Mouse (Mus musculus) embryonic facial prominence, embryonic 15.5 days (tissue): ENCODE data around the gene Mapk10. TPM values are rescaled to one million over a fixed set of nuclear protein-coding genes. Genes with fewer than 3 reads are reported as not detected.

ENCODE experiments used
- ATAC-seq: fragments of 200-750 bp; cut with Nextera tagmentation; 2 replicates; pipeline ENCODE4 v1.8.0; 2017; ENCODE audit warnings: low read depth, moderate TSS enrichment; ENCODE audit not compliant: insufficient number of reproducible peaks, low FRiP score, low TSS enrichment
- H3K27ac ChIP-seq: fragments of 300-500 bp; sonication (generic); replicated peaks from 2 replicates; pipeline ENCODE4 v1.5.1; 2015; ENCODE audit warnings: mild to moderate bottlenecking, inconsistent platforms
- H3K27me3 ChIP-seq: fragments of 300-500 bp; sonication (generic); 2 replicates; pipeline ENCODE4 v1.6.1; 2015; ENCODE audit warnings: inconsistent platforms
- H3K36me3 ChIP-seq: fragments of 300-500 bp; sonication (generic); 2 replicates; pipeline ENCODE4 v1.6.1; 2015; ENCODE audit warnings: mild to moderate bottlenecking, inconsistent platforms
- H3K4me1 ChIP-seq: fragments of 300-500 bp; sonication (generic); 2 replicates; pipeline ENCODE4 v1.6.1; 2015; ENCODE audit warnings: inconsistent platforms
- H3K4me2 ChIP-seq: fragments of 300-500 bp; sonication (generic); replicated peaks from 2 replicates; pipeline ENCODE4 v1.6.1; 2015; ENCODE audit warnings: mild to moderate bottlenecking, inconsistent platforms
- H3K4me3 ChIP-seq: fragments of 300-500 bp; sonication (generic); replicated peaks from 2 replicates; pipeline ENCODE4 v1.5.1; 2015; ENCODE audit warnings: mild to moderate bottlenecking, inconsistent platforms
- H3K9ac ChIP-seq: fragments of 300-500 bp; sonication (generic); 2 replicates; pipeline ENCODE4 v1.6.1; 2015; ENCODE audit warnings: inconsistent platforms
- H3K9me3 ChIP-seq: fragments of 300-500 bp; sonication (generic); replicated peaks from 2 replicates; pipeline ENCODE4 v1.6.1; 2016; ENCODE audit warnings: inconsistent platforms
- WGBS: fragments of 180-500 bp; shearing (Covaris S2); methylation state at CpG from one replicate; pipeline ENCODE4 v1.1.7; 2015; 5-methylcytosine and 5-hydroxymethylcytosine counted together
- polyA plus RNA-seq: library from polyadenylated mRNA; unstranded; fragments of >200 nt; fragmentation: Nextera tagmentation; extraction: Ambion mirVana; gene quantifications from 2 replicates; pipeline ENCODE4 v1.2.1, GENCODE M21; 2015

The Mapk10 gene
- polyA plus RNA-seq, 1 experiment from 2014 or later: 4.5 TPM

GRCm38 (mm10) chr5:103197796-103198325 lies 13.3 kb downstream of the Mapk10 start:
- Histone ChIP-seq H3K4me3 (no peak overlapping the region), H3K9me3 (no peaks in the 10 kb centered on the region), H3K36me3 (no peaks in the 10 kb centered on the region), H3K27ac (no peak overlapping the region), H3K4me1 (no peaks in the 10 kb centered on the region), H3K27me3 (no peaks in the 10 kb centered on the region), H3K9ac (no peak overlapping the region), H3K4me2 (no peak overlapping the region)
- no peak for ATAC-seq
- 60% methylated on average over 2 of the region's 2 CpGs for WGBS

- no peak overlapping the region for H3K4me3 ChIP-seq
- no peaks in the 10 kb centered on the region for H3K36me3 ChIP-seq
- 75% methylated on average over 6 of the region's 6 CpGs for WGBS
- no peaks in the 10 kb centered on the region for H3K9me3 ChIP-seq
- H3K9ac ChIP-seq: no peak overlapping the region
- no peak for ATAC-seq
- H3K27ac ChIP-seq: no peak overlapping the region
- H3K4me2 ChIP-seq: no peak overlapping the region
- no peaks in the 10 kb centered on the region for H3K27me3 ChIP-seq
- no peaks in the 10 kb centered on the region for H3K4me1 ChIP-seq
These were observed 16.6 kb downstream of the Mapk10 start for GRCm38 (mm10) chr5:103194549-103194948.

GRCm38 (mm10) chr5:103193700-103194099 lies 17.4 kb downstream of the Mapk10 start:
- H3K36me3 ChIP-seq: no peaks in the 10 kb centered on the region
- H3K9ac ChIP-seq: no peak overlapping the region
- H3K27me3 ChIP-seq: no peaks in the 10 kb centered on the region
- H3K27ac ChIP-seq: no peak overlapping the region
- H3K4me2 ChIP-seq: no peak overlapping the region
- 76% methylated on average over 3 of the region's 3 CpGs for WGBS
- no peak overlapping the region for H3K4me3 ChIP-seq
- ATAC-seq: no peak
- no peaks in the 10 kb centered on the region for H3K4me1 ChIP-seq
- H3K9me3 ChIP-seq: no peaks in the 10 kb centered on the region

GRCm38 (mm10) chr5:103191577-103191976 lies 19.6 kb downstream of the Mapk10 start:
- Histone ChIP-seq H3K9me3 (no peaks in the 10 kb centered on the region), H3K9ac (no peak overlapping the region), H3K4me2 (no peak overlapping the region), H3K4me1 (no peaks in the 10 kb centered on the region), H3K27me3 (no peaks in the 10 kb centered on the region), H3K36me3 (no peaks in the 10 kb centered on the region), H3K27ac (no peak overlapping the region), H3K4me3 (no peak overlapping the region)
- ATAC-seq: no peak
- WGBS: 34% methylated on average over 4 of the region's 4 CpGs

GRCm38 (mm10) chr5:103184256-103184655 lies 26.9 kb downstream of the Mapk10 start:
- no peak overlapping the region for H3K27ac ChIP-seq
- H3K9ac ChIP-seq: no peak overlapping the region
- no peaks in the 10 kb centered on the region for H3K36me3 ChIP-seq
- H3K27me3 ChIP-seq: no peaks in the 10 kb centered on the region
- no peak overlapping the region for H3K4me3 ChIP-seq
- 86% methylated on average over 1 of the region's 1 CpGs for WGBS
- no peaks in the 10 kb centered on the region for H3K4me1 ChIP-seq
- H3K9me3 ChIP-seq: no peaks in the 10 kb centered on the region
- H3K4me2 ChIP-seq: no peak overlapping the region
- ATAC-seq: no peak

- H3K27me3 ChIP-seq: no peaks in the 10 kb centered on the region
- WGBS: 88% methylated on average over 10 of the region's 10 CpGs
- no peaks in the 10 kb centered on the region for H3K4me1 ChIP-seq
- no peak overlapping the region for H3K9ac ChIP-seq
- no peak for ATAC-seq
- H3K4me2 ChIP-seq: no peak overlapping the region
- no peaks in the 10 kb centered on the region for H3K9me3 ChIP-seq
- no peaks in the 10 kb centered on the region for H3K36me3 ChIP-seq
- H3K4me3 ChIP-seq: no peak overlapping the region
- no peak overlapping the region for H3K27ac ChIP-seq
These were observed 29.5 kb downstream of the Mapk10 start for GRCm38 (mm10) chr5:103181622-103182021.

GRCm38 (mm10) chr5:103177010-103177409 lies 34.1 kb downstream of the Mapk10 start:
- Histone ChIP-seq H3K4me2 (no peak overlapping the region), H3K36me3 (no peaks in the 10 kb centered on the region), H3K9ac (no peak overlapping the region), H3K4me1 (no peaks in the 10 kb centered on the region), H3K9me3 (no peaks in the 10 kb centered on the region), H3K27ac (no peak overlapping the region), H3K4me3 (no peak overlapping the region), H3K27me3 (no peaks in the 10 kb centered on the region)
- no peak for ATAC-seq
- 29% methylated on average over 5 of the region's 5 CpGs for WGBS

- Histone ChIP-seq H3K9ac (no peak overlapping the region), H3K27ac (no peak overlapping the region), H3K27me3 (no peaks in the 10 kb centered on the region), H3K36me3 (no peaks in the 10 kb centered on the region), H3K4me3 (no peak overlapping the region), H3K9me3 (no peaks in the 10 kb centered on the region), H3K4me1 (no peaks in the 10 kb centered on the region), H3K4me2 (no peak overlapping the region)
- WGBS: 80% methylated on average over 7 of the region's 7 CpGs
- no peak for ATAC-seq
These were observed 35.1 kb downstream of the Mapk10 start for GRCm38 (mm10) chr5:103175989-103176388.

GRCm38 (mm10) chr5:103174607-103175006 lies 36.5 kb downstream of the Mapk10 start:
- 72% methylated on average over 7 of the region's 7 CpGs for WGBS
- Histone ChIP-seq H3K4me2 (no peak overlapping the region), H3K4me3 (no peak overlapping the region), H3K27ac (no peak overlapping the region), H3K4me1 (no peaks in the 10 kb centered on the region), H3K9me3 (no peaks in the 10 kb centered on the region), H3K36me3 (no peaks in the 10 kb centered on the region), H3K9ac (no peak overlapping the region), H3K27me3 (no peaks in the 10 kb centered on the region)
- no peak for ATAC-seq

GRCm38 (mm10) chr5:103171207-103171606 lies 39.9 kb downstream of the Mapk10 start:
- Histone ChIP-seq H3K36me3 (no peaks in the 10 kb centered on the region), H3K4me3 (no peak overlapping the region), H3K9me3 (0 out of 2 replicates have a peak, but pooled peaks cover 2% of the 10 kb centered on the region), H3K9ac (no peak overlapping the region), H3K27ac (no peak overlapping the region), H3K4me1 (no peaks in the 10 kb centered on the region), H3K27me3 (no peaks in the 10 kb centered on the region), H3K4me2 (no peak overlapping the region)
- ATAC-seq: no peak
- 80% methylated on average over 3 of the region's 3 CpGs for WGBS

GRCm38 (mm10) chr5:103167371-103167770 lies 43.8 kb downstream of the Mapk10 start:
- Histone ChIP-seq H3K4me2 (no peak overlapping the region), H3K4me1 (no peaks in the 10 kb centered on the region), H3K27me3 (no peaks in the 10 kb centered on the region), H3K36me3 (no peaks in the 10 kb centered on the region), H3K4me3 (no peak overlapping the region), H3K27ac (no peak overlapping the region), H3K9ac (no peak overlapping the region), H3K9me3 (0 out of 2 replicates have a peak, but pooled peaks cover 2% of the 10 kb centered on the region)
- WGBS: 84% methylated on average over 5 of the region's 5 CpGs
- ATAC-seq: no peak

- Histone ChIP-seq H3K36me3 (no peaks in the 10 kb centered on the region), H3K4me3 (no peak overlapping the region), H3K4me2 (no peak overlapping the region), H3K27ac (no peak overlapping the region), H3K9ac (no peak overlapping the region), H3K4me1 (no peaks in the 10 kb centered on the region), H3K9me3 (0 out of 2 replicates have a peak, but pooled peaks cover 2% of the 10 kb centered on the region), H3K27me3 (no peaks in the 10 kb centered on the region)
- no peak for ATAC-seq
- WGBS: 66% methylated on average over 2 of the region's 2 CpGs
These were observed 44.4 kb downstream of the Mapk10 start for GRCm38 (mm10) chr5:103166755-103167154.
